Comparison of ENCODE assay signal across 8 mouse cellular contexts in the genomic region with DNA sequence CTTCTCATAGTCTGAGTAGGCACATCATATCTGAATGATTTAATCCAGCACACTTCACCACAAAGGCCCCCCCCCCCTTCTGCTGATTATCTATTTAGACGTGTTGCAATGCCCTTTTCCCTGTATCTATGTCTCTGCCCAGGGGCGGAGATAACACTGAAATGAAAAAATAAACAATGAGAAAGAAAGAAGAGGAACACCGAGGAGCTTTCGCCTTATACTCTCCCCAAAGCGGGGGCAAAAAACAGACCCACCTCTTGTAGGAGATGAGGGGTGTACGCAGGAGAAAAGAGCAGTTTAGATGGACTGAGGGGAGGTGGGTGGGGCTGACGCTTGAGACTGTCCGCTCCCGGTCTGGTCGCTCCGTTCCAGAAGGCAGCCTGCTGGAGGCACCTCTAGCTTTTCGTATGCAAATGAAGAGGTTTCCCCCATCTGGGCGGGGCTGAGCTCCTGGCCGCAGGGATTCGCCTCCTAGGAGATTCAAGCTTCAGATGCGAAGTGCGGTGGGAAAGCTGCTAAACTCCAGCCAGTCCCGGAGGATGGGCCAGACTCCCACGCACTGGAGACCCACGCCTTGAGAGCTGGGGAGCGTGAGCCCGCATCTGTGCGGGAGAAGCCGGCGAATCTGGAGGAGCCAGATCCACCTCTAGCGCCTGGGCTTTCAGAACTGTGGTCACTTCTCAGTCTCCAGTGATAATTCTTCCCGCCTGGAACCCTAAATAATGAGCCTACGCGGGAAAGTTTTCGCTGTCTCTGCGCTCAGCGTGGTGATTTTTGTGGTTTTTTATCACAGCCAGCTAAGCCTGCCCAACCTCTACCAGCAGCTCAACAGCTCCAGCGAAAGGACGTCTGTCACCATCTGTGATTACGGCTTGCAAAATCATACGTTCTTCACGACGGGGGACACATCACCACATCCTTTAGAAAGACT. TPM values are rescaled to one million over a fixed set of nuclear protein-coding genes. Genes with fewer than 3 reads are reported as not detected.
A peak's percentile ranks its signal among the peaks of the same experiment; 100 is the strongest.
DNase-seq lines count a peak whose midpoint lies in the region; ATAC-seq and TF ChIP-seq lines count a peak whose summit lies in the region.

No protein-coding gene starts in this region.

- no peaks in the 10 kb centered on the region for H3K36me3 ChIP-seq in forebrain, embryonic 11.5 days (ENCODE audit: control insufficient read depth, insufficient read depth, low read length)
- H3K36me3 ChIP-seq in heart, embryonic 15.5 days: no peaks in the 10 kb centered on the region
- no peaks in the 10 kb centered on the region for H3K36me3 ChIP-seq in neural tube, embryonic 14.5 days (ENCODE audit: control insufficient read depth, insufficient read depth, low read length)

- DNase-seq in CD8-positive naive resting alpha-beta T cell, adult 2 months (ENCODE audit: low read depth in 2 of 2, low spot score in 2 of 2): peak; percentile 7 to 11
- DNase-seq in adrenal gland, adult 18-20 months (ENCODE audit: low spot score in 2 of 2): peak; percentile 39 to 45
- peak; percentile 86 for DNase-seq in forebrain, embryonic 11.5 days (ENCODE audit: low spot score)
- DNase-seq in kidney, postnatal 14 days: peak; percentile 82
- DNase-seq in lung, adult 2 months: peak; percentile 69
- DNase-seq in urinary bladder, postnatal 25 days (ENCODE audit: low spot score): peak; percentile 36

- no peaks in the 10 kb centered on the region for H3K9me3 ChIP-seq in forebrain, embryonic 11.5 days (ENCODE audit: control insufficient read depth, low read length)
- no peaks in the 10 kb centered on the region for H3K9me3 ChIP-seq in heart, embryonic 15.5 days (replicated peaks)
- no peaks in the 10 kb centered on the region for H3K9me3 ChIP-seq in neural tube, embryonic 14.5 days (ENCODE audit: control insufficient read depth, low read length)

- peaks cover 4% of the 10 kb centered on the region for H3K4me1 ChIP-seq in forebrain, embryonic 11.5 days (replicated peaks; ENCODE audit: control insufficient read depth, insufficient read depth, low read length)
- peaks cover 30% of the 10 kb centered on the region for H3K4me1 ChIP-seq in heart, embryonic 15.5 days (replicated peaks)
- H3K4me1 ChIP-seq in lung, adult 2 months (ENCODE audit: control insufficient read depth, insufficient read depth, low read length): peaks cover 19% of the 10 kb centered on the region
- peaks cover 7% of the 10 kb centered on the region; the same call in 1 of the 2 replicates for H3K4me1 ChIP-seq in neural tube, embryonic 14.5 days (ENCODE audit: control insufficient read depth, insufficient read depth, low read length)

- TF ChIP-seq CTCF in lung, adult 2 months (IDR thresholded peaks at IDR 0.05; ENCODE audit: insufficient read depth, low read length): no peak

- peak overlapping the region; percentile 36 for H3K4me3 ChIP-seq in forebrain, embryonic 11.5 days (ENCODE audit: low read depth, low read length)
- H3K4me3 ChIP-seq in heart, embryonic 15.5 days: peak overlapping the region; percentile 64
- H3K4me3 ChIP-seq in lung, adult 2 months (replicated peaks; ENCODE audit: extremely low read depth, low read depth, low read length): peak overlapping the region; percentile 85
- peak overlapping the region; percentile 38 for H3K4me3 ChIP-seq in neural tube, embryonic 14.5 days (ENCODE audit: low read depth, low read length)

- under 1% methylated on average over 38 of the region's 38 CpGs for WGBS in forebrain, embryonic 11.5 days
- under 1% methylated on average over 38 of the region's 38 CpGs for WGBS in heart, embryonic 15.5 days
- WGBS in lung, adult 2 months: 6% methylated on average over 38 of the region's 38 CpGs
- under 1% methylated on average over 38 of the region's 38 CpGs for WGBS in neural tube, embryonic 14.5 days

- ATAC-seq in forebrain, embryonic 11.5 days (replicated peaks; ENCODE audit: low FRiP score): peak; percentile 91
- ATAC-seq in heart, embryonic 15.5 days (replicated peaks; ENCODE audit: insufficient number of reproducible peaks, insufficient read depth, low FRiP score, low read depth): peak; percentile 76
- peak; percentile 84 for ATAC-seq in neural tube, embryonic 14.5 days (ENCODE audit: low read depth)

- H3K9ac ChIP-seq in forebrain, embryonic 11.5 days (ENCODE audit: low read length): peak overlapping the region; percentile 51
- H3K9ac ChIP-seq in heart, embryonic 15.5 days: peak overlapping the region; percentile 54
- peak overlapping the region; percentile 46 for H3K9ac ChIP-seq in neural tube, embryonic 14.5 days (replicated peaks; ENCODE audit: low read depth, low read length)

- peaks cover 5% of the 10 kb centered on the region; the same call in 1 of the 2 replicates for H3K27me3 ChIP-seq in forebrain, embryonic 11.5 days (ENCODE audit: control insufficient read depth, insufficient read depth, low read length)
- 0 out of 2 replicates have a peak, but pooled peaks cover 2% of the 10 kb centered on the region for H3K27me3 ChIP-seq in heart, embryonic 15.5 days
- no peaks in the 10 kb centered on the region; the same call in 1 of the 2 replicates for H3K27me3 ChIP-seq in neural tube, embryonic 14.5 days (ENCODE audit: control insufficient read depth, insufficient read depth, low read length)

- H3K27ac ChIP-seq in forebrain, embryonic 11.5 days (ENCODE audit: low read depth, low read length): no peak overlapping the region
- H3K27ac ChIP-seq in heart, embryonic 15.5 days: 0 out of 2 replicates have a peak overlapping the region, but pooled peaks have one; percentile 14
- no peak overlapping the region for H3K27ac ChIP-seq in neural tube, embryonic 14.5 days (ENCODE audit: low read depth, low read length)

- peak overlapping the region; percentile 73 for H3K4me2 ChIP-seq in forebrain, embryonic 11.5 days (ENCODE audit: low read depth, low read length, severe bottlenecking)
- peak overlapping the region; percentile 91 for H3K4me2 ChIP-seq in heart, embryonic 15.5 days
- H3K4me2 ChIP-seq in neural tube, embryonic 14.5 days (ENCODE audit: low read depth, low read length): peak overlapping the region; percentile 67

- peak; percentile 47; the same call in 1 of the 2 replicates for TF ChIP-seq POLR2A in lung, adult 2 months (IDR thresholded peaks at IDR 0.05; ENCODE audit: borderline replicate concordance, extremely low read depth, low read depth, low read length)

RNA-seq across cellular contexts. Expression of a gene that starts 57.9 kb away (rescaled TPM):
- total RNA-seq in adrenal gland, adult 18-20 months (2021): 1 to 10 TPM; 5.8 to 9.1 TPM
- polyA plus RNA-seq in forebrain, embryonic 11.5 days (2014; fragmentation: Nextera tagmentation; extraction: Ambion mirVana): 2.8 and 3.8 TPM in 2 replicates
- 3.4 and 4.5 TPM in 2 replicates for polyA plus RNA-seq in heart, embryonic 15.5 days (2015; fragmentation: Nextera tagmentation; extraction: Ambion mirVana)
- polyA plus RNA-seq in lung, adult 2 months (2012; rRNA removed): 12.5 and 17.5 TPM in 2 replicates
- 6.1 and 7.9 TPM in 2 replicates for polyA plus RNA-seq in neural tube, embryonic 14.5 days (2014; fragmentation: Nextera tagmentation; extraction: Ambion mirVana)

Comparison
In these comparisons a context has a peak if more than half of its experiments do, and no peak if none do; other contexts are left out.
1. DNase-seq: peak in every context shown above with its lines; median percentile 86 in forebrain, embryonic 11.5 days; 82 in kidney, postnatal 14 days; 69 in lung, adult 2 months; 42 in adrenal gland, adult 18-20 months; 36 in urinary bladder, postnatal 25 days; 9 in CD8-positive naive resting alpha-beta T cell, adult 2 months.